Mouse (Mus musculus): ENCODE data around the gene Adamts20. TPM values are rescaled to one million over a fixed set of nuclear protein-coding genes. Genes with fewer than 3 reads are reported as not detected.

Adamts20 gene
- total and polyA plus RNA-seq, 3 experiments, result 0.05 TPM; not detected in 2

DNA sequence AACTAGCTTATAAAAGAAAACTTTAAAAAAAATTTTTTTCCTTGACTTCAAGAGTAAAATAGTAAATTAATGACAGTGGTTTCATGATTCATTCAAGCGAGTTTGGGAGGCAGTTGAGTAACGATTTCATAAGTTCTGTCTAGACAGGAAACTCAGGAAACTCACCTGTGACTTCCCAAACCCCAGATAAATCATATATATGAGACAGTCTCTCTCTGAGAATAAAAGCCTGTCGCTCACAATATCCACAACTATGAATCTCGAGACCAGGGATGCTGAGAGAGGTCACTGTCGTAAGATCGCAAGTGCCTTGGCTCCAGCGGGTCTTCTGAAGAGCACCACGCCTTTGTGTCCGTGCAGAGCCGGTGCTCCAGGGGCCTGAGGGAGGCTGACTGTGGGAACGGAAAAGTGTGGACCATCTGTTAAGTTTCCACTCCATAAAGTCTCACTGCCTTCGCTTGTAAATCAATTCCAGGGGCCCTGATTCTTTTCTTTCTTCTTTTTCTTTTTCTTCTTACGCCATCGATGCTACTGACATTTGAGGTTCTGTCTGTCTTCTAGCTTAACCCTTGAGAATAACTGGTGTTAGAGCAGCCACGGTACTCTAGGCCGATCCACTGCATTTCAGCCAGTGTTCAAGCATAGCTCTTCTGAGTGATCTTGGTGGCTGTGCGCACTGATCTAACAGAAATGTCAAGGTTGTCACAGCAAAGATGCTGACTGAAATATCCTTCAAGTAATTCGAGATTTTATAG is 7.4 kb downstream of the Adamts20 start:
- no peaks in the 10 kb centered on the region for H3K27me3 ChIP-seq (ENCODE audit: insufficient read depth, low read length)
- no peak overlapping the region for H3K4me3 ChIP-seq (ENCODE audit: low read depth, low read length)
- H3K9me3 ChIP-seq (replicated peaks), result peaks cover 15% of the 10 kb centered on the region
- no peak for DNase-seq (ENCODE audit: low spot score)
- TF ChIP-seq TAL1 (conservative IDR thresholded peaks at IDR 0.05; ENCODE audit: low read depth, low read length) (no peak), GATA1 (IDR thresholded peaks at IDR 0.05; ENCODE audit: borderline replicate concordance, low read length) (no peak)
- H3K4me1 ChIP-seq (ENCODE audit: insufficient read depth, low read depth, low read length), result no peaks in the 10 kb centered on the region
- H3K36me3 ChIP-seq (replicated peaks), result no peaks in the 10 kb centered on the region
- ATAC-seq (ENCODE audit: extremely low read depth, insufficient number of reproducible peaks, low FRiP score, poor library complexity, severe bottlenecking), result no peak

DNA sequence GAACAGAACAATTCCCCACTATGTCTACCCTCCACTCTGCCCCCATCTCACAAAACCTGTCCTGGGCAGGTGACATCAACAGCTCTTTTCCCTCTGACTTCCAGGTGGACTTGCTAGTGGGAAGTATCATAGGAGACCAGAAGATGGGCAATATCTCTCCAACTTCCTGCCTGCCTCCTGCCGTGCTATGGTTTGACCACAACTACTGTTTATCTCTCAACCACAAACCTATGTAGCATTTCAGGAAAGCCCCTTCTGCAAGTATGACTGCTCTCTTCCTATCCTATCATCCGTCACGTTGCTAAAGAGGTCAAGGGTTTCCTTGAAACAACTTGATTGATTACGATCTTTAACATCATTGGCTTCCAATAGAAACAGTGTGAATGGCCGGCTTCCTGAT is 12.4 kb downstream of the Adamts20 start:
- Histone ChIP-seq H3K4me1 (ENCODE audit: insufficient read depth, low read depth, low read length) (no peaks in the 10 kb centered on the region), H3K27me3 (ENCODE audit: insufficient read depth, low read length) (no peaks in the 10 kb centered on the region), H3K4me3 (ENCODE audit: low read depth, low read length) (no peak overlapping the region), H3K36me3 (replicated peaks) (no peaks in the 10 kb centered on the region), H3K9me3 (replicated peaks) (peaks cover 18% of the 10 kb centered on the region)
- no peak for DNase-seq (ENCODE audit: low spot score)
- TF ChIP-seq TAL1 (conservative IDR thresholded peaks at IDR 0.05; ENCODE audit: low read depth, low read length), result no peak
- no peak for TF ChIP-seq GATA1 (IDR thresholded peaks at IDR 0.05; ENCODE audit: borderline replicate concordance, low read length)
- no peak for TF ChIP-seq GATA2 (IDR thresholded peaks at IDR 0.05; ENCODE audit: borderline replicate concordance, low read depth, low read length)
- no peak for TF ChIP-seq POLR2AphosphoS5 (IDR thresholded peaks at IDR 0.05; ENCODE audit: insufficient replicate concordance, low read depth, low read length)
- no peak for TF ChIP-seq CTCF (IDR thresholded peaks at IDR 0.05; ENCODE audit: low read depth, low read length)
- peak; percentile 59 for ATAC-seq (ENCODE audit: extremely low read depth, insufficient number of reproducible peaks, low FRiP score, poor library complexity, severe bottlenecking)

DNA sequence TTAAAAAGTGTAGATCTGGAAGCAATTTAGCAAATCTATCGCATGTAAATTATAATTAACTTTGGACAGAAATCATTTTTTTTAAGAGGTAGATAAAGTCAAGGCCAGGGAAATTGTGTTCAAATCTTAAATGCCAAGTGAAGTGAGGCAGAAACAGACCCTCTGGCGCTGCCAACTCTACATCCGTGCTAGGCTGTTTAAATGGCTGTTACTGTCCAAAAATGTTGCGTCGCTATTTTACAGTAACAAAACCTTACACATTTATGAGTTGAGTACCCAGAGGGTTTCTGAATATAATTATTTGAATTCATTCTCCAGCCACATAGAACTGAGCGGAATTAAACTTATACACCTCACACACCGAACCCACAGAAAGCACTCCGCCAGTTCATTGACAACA is 13.6 kb downstream of the Adamts20 start:
- Histone ChIP-seq H3K27me3 (ENCODE audit: insufficient read depth, low read length) (no peaks in the 10 kb centered on the region), H3K9me3 (replicated peaks) (peaks cover 20% of the 10 kb centered on the region), H3K4me3 (ENCODE audit: low read depth, low read length) (no peak overlapping the region), H3K36me3 (replicated peaks) (no peaks in the 10 kb centered on the region), H3K4me1 (ENCODE audit: insufficient read depth, low read depth, low read length) (no peaks in the 10 kb centered on the region)
- TF ChIP-seq CTCF (IDR thresholded peaks at IDR 0.05; ENCODE audit: low read depth, low read length) (no peak), TAL1 (conservative IDR thresholded peaks at IDR 0.05; ENCODE audit: low read depth, low read length) (no peak), GATA1 (IDR thresholded peaks at IDR 0.05; ENCODE audit: borderline replicate concordance, low read length) (no peak), POLR2AphosphoS5 (IDR thresholded peaks at IDR 0.05; ENCODE audit: insufficient replicate concordance, low read depth, low read length) (no peak), GATA2 (IDR thresholded peaks at IDR 0.05; ENCODE audit: borderline replicate concordance, low read depth, low read length) (no peak)
- ATAC-seq (ENCODE audit: extremely low read depth, insufficient number of reproducible peaks, low FRiP score, poor library complexity, severe bottlenecking) (no peak), DNase-seq (ENCODE audit: low spot score) (no peak)

DNA sequence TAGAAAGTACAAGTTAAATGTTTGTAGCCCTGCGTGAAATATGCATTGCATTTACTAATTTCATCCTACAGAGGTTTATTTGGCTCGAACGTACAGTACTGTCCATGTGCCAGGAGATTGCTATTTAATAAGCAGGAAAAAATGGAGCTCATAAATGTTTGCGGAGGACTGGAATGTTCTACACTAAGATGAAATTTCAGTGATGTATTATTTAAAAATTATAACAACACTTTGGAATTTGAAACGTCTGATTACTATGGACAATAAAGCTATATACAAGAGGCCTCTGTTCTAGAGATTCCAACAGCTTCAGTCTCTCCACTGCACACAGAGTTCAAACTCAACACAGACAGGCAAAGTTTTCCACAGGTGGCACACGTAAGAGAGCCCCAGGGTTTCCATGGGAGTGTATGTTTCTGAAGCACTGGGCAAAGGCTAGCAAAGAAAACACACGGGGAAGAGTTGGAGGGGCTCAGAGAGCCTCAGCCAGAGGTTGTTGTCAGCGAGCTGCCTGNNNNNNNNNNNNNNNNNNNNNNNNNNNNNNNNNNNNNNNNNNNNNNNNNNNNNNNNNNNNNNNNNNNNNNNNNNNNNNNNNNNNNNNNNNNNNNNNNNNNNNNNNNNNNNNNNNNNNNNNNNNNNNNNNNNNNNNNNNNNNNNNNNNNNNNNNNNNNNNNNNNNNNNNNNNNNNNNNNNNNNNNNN is 20.6 kb downstream of the Adamts20 start:
- TF ChIP-seq POLR2AphosphoS5 (IDR thresholded peaks at IDR 0.05; ENCODE audit: insufficient replicate concordance, low read depth, low read length) (no peak), CTCF (IDR thresholded peaks at IDR 0.05; ENCODE audit: low read depth, low read length) (no peak), TAL1 (conservative IDR thresholded peaks at IDR 0.05; ENCODE audit: low read depth, low read length) (no peak), GATA2 (IDR thresholded peaks at IDR 0.05; ENCODE audit: borderline replicate concordance, low read depth, low read length) (no peak), GATA1 (IDR thresholded peaks at IDR 0.05; ENCODE audit: borderline replicate concordance, low read length) (no peak)
- no peak for ATAC-seq (ENCODE audit: extremely low read depth, insufficient number of reproducible peaks, low FRiP score, poor library complexity, severe bottlenecking)
- H3K4me3 ChIP-seq (ENCODE audit: low read depth, low read length), result no peak overlapping the region

DNA sequence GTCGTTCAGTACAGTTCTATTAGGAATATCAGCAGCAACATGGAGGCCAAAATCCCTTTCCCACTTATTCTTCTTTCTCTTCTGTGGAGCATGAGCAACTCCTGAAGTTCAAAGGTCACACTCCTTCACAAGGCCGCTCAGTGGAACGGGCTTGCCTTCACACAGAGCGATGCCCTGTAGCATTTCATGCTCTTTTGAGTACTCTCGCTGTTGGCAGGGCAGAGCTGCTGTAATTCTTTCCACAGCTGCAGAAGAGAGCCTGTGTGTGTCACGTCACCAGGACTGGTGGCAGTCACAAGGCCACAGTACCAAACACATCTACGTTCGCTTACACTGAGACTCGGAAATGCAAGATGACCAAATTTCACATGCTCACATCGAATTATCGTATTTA is 21.2 kb downstream of the Adamts20 start:
- Histone ChIP-seq H3K9me3 (replicated peaks) (peaks cover 36% of the 10 kb centered on the region), H3K27me3 (ENCODE audit: insufficient read depth, low read length) (no peaks in the 10 kb centered on the region), H3K36me3 (replicated peaks) (no peaks in the 10 kb centered on the region), H3K4me3 (ENCODE audit: low read depth, low read length) (no peak overlapping the region), H3K4me1 (ENCODE audit: insufficient read depth, low read depth, low read length) (no peaks in the 10 kb centered on the region)
- TF ChIP-seq POLR2AphosphoS5 (IDR thresholded peaks at IDR 0.05; ENCODE audit: insufficient replicate concordance, low read depth, low read length), result no peak
- no peak for TF ChIP-seq GATA1 (IDR thresholded peaks at IDR 0.05; ENCODE audit: borderline replicate concordance, low read length)
- TF ChIP-seq TAL1 (conservative IDR thresholded peaks at IDR 0.05; ENCODE audit: low read depth, low read length), result no peak
- DNase-seq (ENCODE audit: low spot score), result no peak
- no peak for ATAC-seq (ENCODE audit: extremely low read depth, insufficient number of reproducible peaks, low FRiP score, poor library complexity, severe bottlenecking)

More for the DNA sequence above, 20.6 kb downstream of the Adamts20 start:
- DNase-seq (ENCODE audit: low spot score), result no peak
- Histone ChIP-seq H3K27me3 (ENCODE audit: insufficient read depth, low read length) (no peaks in the 10 kb centered on the region), H3K9me3 (replicated peaks) (peaks cover 31% of the 10 kb centered on the region), H3K36me3 (replicated peaks) (no peaks in the 10 kb centered on the region), H3K4me1 (ENCODE audit: insufficient read depth, low read depth, low read length) (no peaks in the 10 kb centered on the region)

DNA sequence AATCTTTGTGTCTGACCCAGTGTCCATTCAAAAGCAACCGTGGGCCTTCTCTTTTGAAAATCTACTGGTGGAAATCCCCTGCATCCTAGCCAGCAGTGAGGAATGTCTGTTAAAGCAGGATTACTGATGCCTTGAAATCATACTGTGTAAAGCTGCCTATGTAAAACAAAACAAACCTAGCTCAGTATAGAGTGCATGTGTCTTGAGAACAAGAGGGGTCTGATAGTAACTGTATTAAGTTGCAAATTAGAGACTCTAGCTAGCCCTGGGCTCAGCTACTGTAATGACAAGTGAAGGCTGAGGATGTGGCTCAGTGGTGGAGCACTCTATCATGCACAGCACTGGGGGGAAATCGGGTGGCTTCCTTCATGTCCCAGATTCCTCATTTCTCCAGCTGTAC is 22.2 kb downstream of the Adamts20 start:
- H3K4me3 ChIP-seq (ENCODE audit: low read depth, low read length), result no peak overlapping the region
- ATAC-seq (ENCODE audit: extremely low read depth, insufficient number of reproducible peaks, low FRiP score, poor library complexity, severe bottlenecking) (no peak), DNase-seq (ENCODE audit: low spot score) (no peak)
- no peak for TF ChIP-seq TAL1 (conservative IDR thresholded peaks at IDR 0.05; ENCODE audit: low read depth, low read length)
- TF ChIP-seq CTCF (IDR thresholded peaks at IDR 0.05; ENCODE audit: low read depth, low read length), result no peak
- no peak for TF ChIP-seq GATA1 (IDR thresholded peaks at IDR 0.05; ENCODE audit: borderline replicate concordance, low read length)
- TF ChIP-seq POLR2AphosphoS5 (IDR thresholded peaks at IDR 0.05; ENCODE audit: insufficient replicate concordance, low read depth, low read length), result no peak
- no peak for TF ChIP-seq GATA2 (IDR thresholded peaks at IDR 0.05; ENCODE audit: borderline replicate concordance, low read depth, low read length)
- no peaks in the 10 kb centered on the region for H3K4me1 ChIP-seq (ENCODE audit: insufficient read depth, low read depth, low read length)
- H3K36me3 ChIP-seq (replicated peaks), result no peaks in the 10 kb centered on the region
- no peaks in the 10 kb centered on the region for H3K27me3 ChIP-seq (ENCODE audit: insufficient read depth, low read length)
- peaks cover 40% of the 10 kb centered on the region for H3K9me3 ChIP-seq (replicated peaks)
